Mouse (Mus musculus) embryonic fibroblast, embryonic 13.5 days (primary cell): Measurements from ENCODE around the gene Spem2. TPM values are rescaled to one million over a fixed set of nuclear protein-coding genes. Genes with fewer than 3 reads are reported as not detected.
A peak's percentile ranks its signal among the peaks of the same experiment; 100 is the strongest.

Source experiments
- H3K27ac ChIP-seq: 2 replicates; pipeline ENCODE4 v1.5.1; 2012; ENCODE audit warnings: low read length, control low read depth, inconsistent platforms; ENCODE audit not compliant: insufficient read depth
- H3K4me1 ChIP-seq: 2 replicates; pipeline ENCODE4 v1.6.1; 2011; ENCODE audit warnings: low read length; ENCODE audit not compliant: control insufficient read depth, insufficient read depth
- H3K4me3 ChIP-seq: 2 replicates; pipeline ENCODE4 v1.5.1; 2011; ENCODE audit warnings: mild to moderate bottlenecking, control low read depth, low read length; ENCODE audit not compliant: insufficient read depth
- CTCF ChIP-seq: IDR thresholded peaks from 2 replicates; pipeline ENCODE4 v1.5.1; 2011; ENCODE audit warnings: mild to moderate bottlenecking, control low read depth, low read length, moderate library complexity, borderline replicate concordance; ENCODE audit not compliant: insufficient read depth
- POLR2A ChIP-seq: IDR thresholded peaks from 2 replicates; pipeline ENCODE4 v1.6.1; 2011; ENCODE audit warnings: low read depth, mild to moderate bottlenecking, control low read depth, low read length, moderate library complexity
- polyA plus RNA-seq: library from polyadenylated mRNA; stranded (reverse); fragments of >200 nt; gene quantifications from 2 replicates; pipeline ENCODE4 v1.2.4, GENCODE M21; 2011; ENCODE audit warnings: low read depth; ENCODE audit not compliant: missing spikeins, insufficient read length

The Spem2 gene
- polyA plus RNA-seq, 1 experiment: not detected

GRCm38 (mm10) chr11:69800392-69801197 is 17.7 kb downstream of the Spem2 start:
- TF ChIP-seq POLR2A: no peak
- TF ChIP-seq CTCF: no peak
- 0 out of 2 replicates have a peak overlapping the region, but pooled peaks have one; percentile 2 for H3K4me3 ChIP-seq
- H3K27ac ChIP-seq: no peak overlapping the region
- peaks cover 7% of the 10 kb centered on the region for H3K4me1 ChIP-seq

GRCm38 (mm10) chr11:69800138-69800391 is 18.2 kb downstream of the Spem2 start:
- Histone ChIP-seq H3K4me1 (peaks cover 7% of the 10 kb centered on the region), H3K27ac (no peak overlapping the region), H3K4me3 (no peak overlapping the region)
- TF ChIP-seq POLR2A: no peak
- TF ChIP-seq CTCF: no peak

- Histone ChIP-seq H3K27ac (no peak overlapping the region), H3K4me3 (no peak overlapping the region), H3K4me1 (peaks cover 7% of the 10 kb centered on the region)
- no peak for TF ChIP-seq POLR2A
- TF ChIP-seq CTCF: no peak
Measured at GRCm38 (mm10) chr11:69799394-69800137, 18.7 kb downstream of the Spem2 start.

- TF ChIP-seq POLR2A: no peak
- TF ChIP-seq CTCF: no peak
- Histone ChIP-seq H3K27ac (no peak overlapping the region), H3K4me1 (peaks cover 5% of the 10 kb centered on the region), H3K4me3 (no peak overlapping the region)
Measured at GRCm38 (mm10) chr11:69797924-69798323, 20.3 kb downstream of the Spem2 start.

GRCm38 (mm10) chr11:69795983-69796435 is 22.3 kb downstream of the Spem2 start:
- H3K4me1 ChIP-seq: peaks cover 5% of the 10 kb centered on the region
- TF ChIP-seq POLR2A (no peak), CTCF (no peak)
- H3K4me3 ChIP-seq: peak overlapping the region; percentile 67; the same call in 1 of the 2 replicates
- no peak overlapping the region for H3K27ac ChIP-seq

- Histone ChIP-seq H3K27ac (no peak within 1 kb of the TSS), H3K4me3 (peak within 1 kb of the TSS; percentile 67), H3K4me1 (peaks cover 4% of the 10 kb centered on the region)
- TF ChIP-seq CTCF: no peak
- TF ChIP-seq POLR2A: peak; percentile 83
Measured at GRCm38 (mm10) chr11:69795168-69795982, 22.9 kb downstream of the Spem2 start, which contains the start of gene Chrnb1. TSS of gene Chrnb1 (minus strand) at chr11:69795943.

GRCm38 (mm10) chr11:69793429-69793828 is 24.8 kb downstream of the Spem2 start:
- TF ChIP-seq POLR2A (no peak), CTCF (no peak)
- H3K4me3 ChIP-seq: no peak overlapping the region
- H3K27ac ChIP-seq: no peak overlapping the region
- no peaks in the 10 kb centered on the region for H3K4me1 ChIP-seq

- H3K4me3 ChIP-seq: no peak overlapping the region
- TF ChIP-seq CTCF (no peak), POLR2A (no peak)
- no peak overlapping the region for H3K27ac ChIP-seq
- no peaks in the 10 kb centered on the region for H3K4me1 ChIP-seq
Measured at GRCm38 (mm10) chr11:69791420-69791819, 26.8 kb downstream of the Spem2 start.

GRCm38 (mm10) chr11:69789431-69789830 is 28.8 kb downstream of the Spem2 start:
- no peak overlapping the region for H3K4me3 ChIP-seq
- no peak for TF ChIP-seq POLR2A
- TF ChIP-seq CTCF: no peak

More at GRCm38 (mm10) chr11:69789431-69789830, 28.8 kb downstream of the Spem2 start:
- H3K27ac ChIP-seq: no peak overlapping the region
- no peaks in the 10 kb centered on the region for H3K4me1 ChIP-seq
